Mouse (Mus musculus) olfactory bulb, adult 2 months (tissue): ENCODE data around the gene Ankdd1b.

Experiments used
- CTCF ChIP-seq: fragments of 200-500 bp; IDR thresholded peaks from 2 replicates; pipeline ENCODE4 v1.5.1; 2012; ENCODE audit warnings: low read depth, mild to moderate bottlenecking, low read length, moderate library complexity; ENCODE audit not compliant: insufficient read depth
- POLR2A ChIP-seq: fragments of 200-500 bp; IDR thresholded peaks from 2 replicates; pipeline ENCODE4 v1.6.1; 2012; ENCODE audit warnings: mild to moderate bottlenecking, low read depth, low read length, moderate library complexity; ENCODE audit not compliant: insufficient read depth

GRCm38 (mm10) chr13:96417261-96417813 lies 53.7 kb downstream of the Ankdd1b start:
- TF ChIP-seq POLR2A, result no peak
- no peak for TF ChIP-seq CTCF
